Mouse (Mus musculus): Measurements from ENCODE around the gene Gm10644.

Gm10644 gene

DNA sequence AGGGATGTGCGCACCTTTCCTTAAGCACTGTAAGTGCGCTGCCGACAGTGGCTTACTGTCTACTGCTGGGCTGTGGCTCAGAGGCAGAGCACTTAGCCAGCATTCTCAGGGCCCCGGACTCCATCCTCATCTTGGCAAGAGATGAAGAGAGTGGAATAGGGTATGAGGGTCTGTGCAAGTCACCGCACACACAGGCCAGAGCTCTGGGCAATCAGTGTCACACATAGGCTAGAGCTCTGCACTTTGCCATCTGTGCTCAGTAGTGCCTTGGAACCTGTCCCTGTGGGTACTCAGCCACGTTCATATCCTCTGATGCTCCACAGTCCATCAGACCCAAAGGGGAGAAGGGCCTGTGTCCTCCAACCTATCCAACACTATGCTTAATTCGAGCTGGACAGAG, 26.5 kb upstream of the Gm10644 start:
- DNase-seq (ENCODE audit: extremely low read depth, low read depth, low spot score): no peak

DNA sequence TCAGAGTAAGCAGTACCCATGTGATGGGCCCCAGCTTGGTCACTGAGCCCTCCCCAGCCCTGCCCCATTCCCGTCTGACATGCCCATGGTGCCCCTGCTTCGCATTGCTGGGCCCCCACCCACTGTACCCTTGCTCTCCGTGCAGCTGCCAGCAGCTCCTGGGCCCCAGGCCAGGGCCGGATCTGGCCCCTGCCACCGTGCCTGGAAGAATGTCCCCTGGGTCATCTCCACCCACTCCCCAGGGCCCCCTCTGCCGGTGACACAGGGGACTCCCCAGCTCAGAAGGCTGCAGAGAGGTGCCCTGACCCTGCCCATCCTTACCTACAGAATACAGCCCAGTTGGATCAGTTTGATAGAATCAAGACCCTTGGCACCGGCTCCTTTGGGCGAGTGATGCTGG, 25.8 kb upstream of the Gm10644 start:
- DNase-seq (ENCODE audit: extremely low read depth, low read depth, low spot score): no peak

DNA sequence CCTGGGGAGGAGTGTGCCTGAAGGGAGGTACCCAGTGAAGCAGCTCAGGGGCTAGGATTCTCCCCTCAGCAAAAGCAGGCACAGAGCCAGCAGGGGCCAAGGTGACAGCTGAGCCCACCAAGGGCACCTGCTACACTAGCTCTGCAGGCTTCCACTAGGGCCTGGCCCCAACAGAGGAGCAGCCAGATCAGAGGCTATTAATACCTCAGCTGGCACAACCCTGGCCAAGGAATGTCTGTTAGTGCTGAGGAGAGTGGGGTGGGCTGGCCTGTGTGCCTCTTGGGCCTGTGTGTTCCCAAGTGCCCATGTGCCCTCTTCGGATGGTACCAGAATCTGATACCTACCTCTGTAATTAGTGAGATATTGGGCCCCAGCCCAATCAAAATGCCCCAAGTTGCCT, 25.2 kb upstream of the Gm10644 start:
- no peak for DNase-seq (ENCODE audit: extremely low read depth, low read depth, low spot score)

DNA sequence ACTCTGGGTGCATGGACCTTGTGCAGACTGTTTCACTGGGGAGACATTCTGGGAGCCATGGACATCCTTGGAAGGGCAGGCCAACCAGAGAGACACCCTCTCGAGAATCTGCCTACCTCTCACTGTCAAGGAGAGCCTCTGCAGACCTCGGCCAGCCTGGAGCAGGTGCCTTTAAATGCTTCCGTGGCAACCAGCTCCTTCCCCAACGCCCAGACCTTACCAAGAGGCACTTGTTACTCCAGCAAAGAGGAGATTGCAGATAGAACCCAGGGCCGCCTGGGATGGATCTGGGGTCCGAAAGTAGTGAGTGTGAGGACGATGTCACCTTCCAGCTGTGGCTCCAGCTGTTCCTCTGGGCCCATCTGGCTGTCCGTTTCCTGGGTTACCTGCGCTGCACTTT, 23.2 kb upstream of the Gm10644 start:
- no peak for DNase-seq (ENCODE audit: extremely low read depth, low read depth, low spot score)

DNA sequence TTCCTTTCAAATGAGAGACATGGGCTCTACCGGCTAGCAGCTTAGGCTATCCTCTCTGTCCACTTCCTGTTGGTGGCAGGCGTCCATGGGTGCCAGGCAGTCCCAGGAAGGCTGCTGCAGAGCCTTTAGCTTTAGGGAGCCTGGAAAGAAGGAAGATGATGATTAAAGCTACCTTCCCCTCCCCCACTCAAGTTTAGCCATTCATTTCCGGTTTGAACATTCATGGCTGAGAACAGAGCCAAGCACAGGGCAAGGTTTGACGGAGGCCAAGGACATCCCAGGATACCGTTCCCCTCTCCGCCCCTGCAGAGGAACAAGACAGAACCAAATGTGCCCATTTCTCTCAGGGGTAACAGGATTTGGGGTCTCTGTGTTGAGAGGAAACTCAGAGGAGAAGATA, 22.6 kb upstream of the Gm10644 start:
- DNase-seq (ENCODE audit: extremely low read depth, low read depth, low spot score): no peak

DNA sequence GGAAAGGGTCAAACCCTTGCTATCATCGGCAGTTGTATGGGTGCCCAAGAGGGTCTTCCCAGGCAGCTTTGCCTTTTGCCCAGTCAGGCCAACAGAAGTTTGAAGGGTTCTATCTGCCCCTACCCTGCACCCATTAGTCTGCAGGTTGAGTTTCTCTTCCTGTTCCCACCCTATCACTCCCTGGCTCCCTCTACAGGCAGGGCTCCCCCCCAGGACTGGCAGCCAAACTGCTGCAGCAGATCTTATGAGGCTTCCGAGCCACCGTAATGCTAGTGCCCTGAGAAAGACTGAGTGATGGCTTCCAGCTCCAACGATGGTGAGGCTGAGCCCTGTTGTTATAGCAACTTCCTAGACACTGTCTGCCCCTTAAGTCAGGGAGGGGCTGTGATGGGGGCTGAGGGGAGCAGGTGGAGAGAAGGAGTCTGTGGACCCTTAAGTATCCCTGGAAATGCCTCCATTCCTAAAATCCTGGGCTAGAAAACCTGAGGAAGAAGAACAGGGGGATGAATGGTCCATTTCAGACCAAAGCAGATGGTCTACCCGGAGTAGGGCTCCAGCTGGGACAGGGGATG, 21.9 kb upstream of the Gm10644 start:
- DNase-seq (ENCODE audit: extremely low read depth, low read depth, low spot score): no peak

DNA sequence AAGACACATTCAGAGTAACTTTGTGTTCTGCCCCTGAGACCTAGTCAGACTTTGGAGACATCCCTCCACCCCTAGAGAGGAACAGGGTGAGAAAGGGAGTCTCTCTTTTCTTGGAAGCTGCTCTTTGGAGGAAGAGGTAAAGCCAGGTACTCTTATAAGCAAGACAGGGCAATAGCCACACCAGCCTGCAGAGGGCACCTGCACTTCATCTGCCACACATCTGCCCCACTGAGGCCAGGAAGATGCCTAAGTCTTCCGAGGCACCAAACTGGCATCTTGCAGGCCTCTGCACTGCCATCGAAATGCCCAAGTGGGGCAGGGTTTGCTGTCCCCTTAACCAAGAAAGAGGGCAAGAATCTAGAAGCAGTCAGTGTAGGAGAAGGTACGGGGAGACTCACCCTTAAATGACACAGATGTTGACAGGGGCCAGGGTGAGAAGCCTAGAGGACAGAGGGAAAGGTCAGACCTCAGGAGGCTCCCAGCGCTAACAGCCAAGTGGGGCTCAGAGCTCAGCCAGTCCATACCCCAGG, 21.2 kb upstream of the Gm10644 start:
- DNase-seq (ENCODE audit: extremely low read depth, low read depth, low spot score): no peak

DNA sequence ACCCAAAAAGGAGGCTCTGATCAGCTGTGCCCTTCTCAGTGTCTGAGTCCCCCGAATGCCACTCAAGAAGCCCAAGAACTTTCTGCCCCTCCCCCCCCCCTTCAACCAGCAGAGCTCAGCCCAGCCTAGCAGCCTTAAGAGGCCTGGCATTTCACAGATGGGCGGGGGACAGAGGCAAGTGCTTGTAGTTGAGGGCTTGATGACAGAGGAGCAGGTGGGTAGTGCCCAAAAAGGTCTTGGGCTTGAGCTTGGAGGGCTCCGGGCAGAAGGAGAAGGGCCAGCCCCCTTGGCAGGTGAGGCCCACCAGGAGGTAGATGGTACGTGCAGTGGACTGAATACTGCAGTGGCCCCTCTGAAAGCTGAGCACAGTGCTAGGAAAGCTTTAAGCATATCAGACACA, 19.5 kb upstream of the Gm10644 start:
- no peak for DNase-seq (ENCODE audit: extremely low read depth, low read depth, low spot score)

DNA sequence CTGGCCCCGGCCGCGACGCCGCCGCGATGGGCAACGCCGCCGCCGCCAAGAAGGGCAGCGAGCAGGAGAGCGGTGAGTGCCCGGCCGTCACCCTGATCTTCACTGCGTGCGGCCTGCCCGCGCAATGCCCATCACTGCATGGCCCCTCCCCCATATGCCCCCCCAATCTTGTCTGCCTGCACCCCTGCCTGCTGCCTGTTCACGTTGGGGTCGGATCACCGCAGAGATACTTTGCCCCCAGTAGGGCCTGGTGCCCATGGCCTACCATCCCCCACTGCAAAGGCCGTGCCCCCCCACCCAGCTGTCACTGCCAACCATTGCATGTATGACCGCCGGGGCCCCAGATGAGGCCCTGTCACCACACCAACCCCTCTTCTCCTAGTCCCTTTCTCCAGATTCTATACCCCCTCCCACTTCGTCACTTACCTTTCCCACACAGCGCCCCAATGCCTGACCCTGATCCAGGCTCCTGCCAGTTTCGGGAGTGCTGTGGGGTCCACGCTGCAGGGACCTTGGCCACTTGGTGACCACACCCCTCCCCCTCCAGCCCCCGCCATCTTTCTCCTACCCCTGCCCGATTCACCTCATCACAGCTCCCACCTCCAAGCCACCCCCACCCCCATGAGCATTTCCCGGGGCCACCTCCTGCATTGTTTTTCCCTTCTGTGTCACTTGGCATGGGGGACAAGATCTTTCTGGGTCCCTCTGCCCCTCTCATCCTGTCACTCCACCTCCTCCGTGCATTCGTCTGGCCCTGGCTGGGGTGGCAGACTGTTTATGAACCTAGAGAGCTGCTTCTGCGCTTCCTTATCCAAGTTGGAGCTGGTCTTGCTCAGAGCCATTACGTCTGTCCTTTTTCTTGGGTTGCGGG, 18.4 kb upstream of the Gm10644 start:
- no peak for DNase-seq (ENCODE audit: extremely low read depth, low read depth, low spot score)

DNA sequence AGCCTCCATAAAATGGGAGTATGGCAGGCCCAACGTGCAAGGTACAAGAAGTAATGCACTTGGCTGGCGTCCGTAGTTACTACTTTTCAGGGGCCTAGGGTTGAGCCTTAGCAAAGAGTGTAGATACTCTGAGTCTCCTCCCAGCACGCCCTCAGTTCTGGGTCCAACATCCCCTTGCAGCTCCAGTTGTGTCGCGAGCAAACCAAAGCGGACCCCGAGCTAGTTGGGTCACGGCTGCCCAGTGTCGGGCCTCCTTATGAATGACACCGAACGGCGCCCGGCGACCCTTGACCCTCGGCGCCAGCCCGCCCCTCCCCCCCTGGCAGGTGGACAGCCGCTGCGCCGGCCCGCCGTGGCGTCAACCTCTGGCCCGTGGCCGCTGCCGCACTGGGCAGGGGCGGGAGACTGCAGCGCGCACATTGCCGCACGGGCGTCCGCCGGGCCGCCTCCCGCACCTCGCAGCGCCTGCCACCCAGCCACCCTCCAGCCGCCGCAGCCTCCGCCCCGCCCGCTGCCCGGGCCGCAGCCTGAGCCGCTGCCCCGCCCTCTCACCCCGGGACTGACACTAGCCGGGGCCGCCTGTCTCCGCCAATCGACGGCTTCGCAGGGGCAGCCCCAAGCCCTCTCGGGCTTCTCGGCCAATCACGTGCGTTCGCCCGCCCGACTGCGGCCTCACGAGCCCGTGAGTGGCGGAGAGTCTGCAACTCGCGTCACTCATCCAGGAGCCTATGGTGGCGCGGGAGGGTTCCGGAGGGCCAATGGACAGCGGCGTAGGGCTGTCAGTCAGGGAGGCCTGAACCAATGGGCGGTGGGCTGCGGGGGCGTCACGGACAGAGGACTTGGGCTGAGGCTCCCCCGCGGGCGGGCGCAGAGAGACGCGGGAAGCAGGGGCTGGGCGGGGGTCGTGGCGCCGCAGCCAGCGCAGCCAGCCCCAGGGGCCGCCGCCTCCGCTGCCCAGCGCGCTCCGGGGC, 17.4 kb upstream of the Gm10644 start, which contains the start of gene Prkaca:
Gene Prkaca (plus strand): TSS at position 844 of the 971 bp plus-strand sequence.
- DNase-seq (ENCODE audit: extremely low read depth, low read depth, low spot score): peak; percentile 86

DNA sequence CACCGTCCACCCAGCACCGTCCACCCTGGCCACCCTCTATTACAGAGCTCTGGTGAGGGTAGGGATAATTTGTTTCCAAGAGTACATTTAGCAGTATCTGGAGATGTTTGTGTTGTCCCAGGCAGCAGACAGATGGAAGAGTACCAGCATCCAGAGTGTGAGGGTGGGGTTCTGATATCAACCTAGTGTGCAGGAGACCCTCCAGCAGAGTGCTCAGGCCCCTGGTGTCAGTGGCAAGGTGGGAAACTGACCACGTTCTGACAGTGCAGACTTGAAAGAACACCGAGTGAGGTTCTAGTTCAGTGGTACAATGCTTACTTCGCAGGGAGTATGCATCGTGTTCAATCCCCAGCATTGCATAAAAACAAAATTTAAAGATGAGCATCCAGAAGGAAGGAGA, 16.7 kb upstream of the Gm10644 start:
- DNase-seq (ENCODE audit: extremely low read depth, low read depth, low spot score): no peak

DNA sequence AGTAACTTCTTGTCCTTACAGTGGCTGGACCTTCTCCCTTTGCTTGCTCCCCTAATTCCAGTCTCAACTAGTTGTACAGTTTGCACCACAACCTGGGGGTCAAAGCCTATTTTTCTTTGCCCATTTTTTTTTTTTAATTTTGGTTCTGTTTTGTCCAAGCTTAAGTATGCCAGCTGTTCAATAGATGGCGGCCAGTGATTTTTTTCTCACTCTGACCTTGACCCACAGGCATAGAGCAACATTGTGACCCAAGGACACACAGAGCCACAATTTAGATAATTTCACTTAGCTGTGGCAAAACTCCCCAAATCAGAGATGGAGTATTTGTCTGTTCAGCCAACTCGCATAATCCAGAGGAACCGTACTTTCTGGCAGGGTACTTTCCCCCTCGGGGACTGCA, 16.1 kb upstream of the Gm10644 start:
- no peak for DNase-seq (ENCODE audit: extremely low read depth, low read depth, low spot score)

DNA sequence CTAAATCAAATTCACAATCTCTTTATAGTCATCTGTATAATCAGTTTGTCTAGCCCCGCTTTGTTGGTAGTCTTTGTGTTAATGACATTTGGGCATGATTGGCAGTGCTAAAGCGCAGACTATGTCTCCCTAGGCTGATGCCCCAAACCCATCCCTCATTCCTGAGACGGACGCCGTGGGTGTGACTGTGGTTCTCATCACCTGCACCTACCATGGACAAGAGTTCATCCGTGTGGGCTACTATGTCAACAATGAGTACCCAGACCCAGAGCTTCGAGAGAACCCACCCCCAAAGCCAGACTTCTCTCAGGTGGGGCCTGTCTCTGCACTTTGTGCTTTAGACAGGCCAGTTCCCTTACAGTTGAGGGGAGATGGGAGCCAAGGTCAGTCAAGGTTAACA, 12.7 kb upstream of the Gm10644 start:
- DNase-seq (ENCODE audit: extremely low read depth, low read depth, low spot score): no peak

DNA sequence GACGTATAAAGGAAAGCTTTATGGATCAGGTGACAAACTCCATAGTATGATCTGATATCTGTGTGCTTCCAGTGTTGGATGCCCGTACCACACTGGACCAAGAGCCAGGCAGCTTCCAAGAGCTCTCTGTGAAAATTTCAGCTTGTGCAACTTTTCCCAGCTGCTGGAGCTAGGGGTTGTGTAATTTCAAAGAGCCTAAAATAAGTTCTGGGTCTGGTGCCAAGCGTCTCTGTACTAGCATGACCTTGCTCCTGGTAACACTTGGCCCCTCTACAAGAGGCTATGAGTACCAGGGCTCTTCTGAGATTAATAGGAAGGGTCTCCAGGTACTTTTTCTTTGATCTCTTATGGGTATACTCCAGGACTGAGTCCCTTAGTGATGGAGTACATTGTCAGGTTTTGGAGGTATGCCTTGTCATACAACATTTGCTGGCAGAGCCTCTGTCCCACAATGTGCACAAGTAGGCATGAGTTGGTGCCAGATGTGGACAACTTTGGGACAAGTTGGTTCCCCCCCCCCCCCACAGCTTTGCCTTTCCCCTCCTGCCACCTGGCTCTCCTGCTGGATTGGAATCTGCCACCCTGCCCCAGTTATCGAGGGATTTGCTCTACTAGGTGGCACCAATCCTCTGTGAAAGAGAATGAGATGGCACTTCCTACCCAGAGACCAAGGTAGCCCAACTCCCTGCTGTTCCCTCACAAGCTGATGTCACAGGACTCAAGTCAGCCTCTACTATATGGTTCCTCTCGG, 9.2 kb upstream of the Gm10644 start:
- DNase-seq (ENCODE audit: extremely low read depth, low read depth, low spot score): peak; percentile 85

DNA sequence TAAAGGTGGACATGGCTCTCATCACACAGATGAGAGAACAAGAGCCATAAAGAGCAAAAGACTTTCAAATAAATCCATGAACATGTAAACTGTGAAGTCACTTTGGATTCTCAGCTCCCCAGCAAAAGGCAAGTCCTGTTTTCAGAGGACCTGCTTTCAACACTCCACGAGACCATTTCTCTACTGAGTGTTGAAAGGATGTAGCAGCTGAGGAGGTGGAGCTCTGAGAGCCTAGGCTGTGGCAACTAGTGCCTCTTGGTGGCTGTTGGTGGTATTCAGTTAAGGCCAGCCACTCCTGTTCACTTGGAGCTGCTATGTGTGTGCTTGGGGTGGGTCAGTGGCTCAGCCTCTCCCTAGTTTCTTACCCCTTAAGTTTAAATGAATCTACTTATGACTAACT, 1.8 kb upstream of the Gm10644 start:
- DNase-seq (ENCODE audit: extremely low read depth, low read depth, low spot score): no peak

DNA sequence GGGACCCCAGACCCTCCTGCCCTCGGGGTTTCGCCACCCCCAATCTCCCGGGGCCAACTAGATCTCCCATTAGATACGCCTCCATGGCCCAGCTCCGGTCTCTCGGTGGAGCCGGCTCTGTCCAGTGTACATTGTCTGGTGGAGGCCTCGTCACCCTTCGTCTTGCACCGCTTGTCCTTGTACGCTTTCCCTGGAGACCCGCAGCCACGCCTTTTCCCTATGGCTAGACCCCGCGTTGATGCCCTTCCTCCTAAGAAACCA, 883 bp upstream of the Gm10644 start:
- no peak for DNase-seq (ENCODE audit: extremely low read depth, low read depth, low spot score)

DNA sequence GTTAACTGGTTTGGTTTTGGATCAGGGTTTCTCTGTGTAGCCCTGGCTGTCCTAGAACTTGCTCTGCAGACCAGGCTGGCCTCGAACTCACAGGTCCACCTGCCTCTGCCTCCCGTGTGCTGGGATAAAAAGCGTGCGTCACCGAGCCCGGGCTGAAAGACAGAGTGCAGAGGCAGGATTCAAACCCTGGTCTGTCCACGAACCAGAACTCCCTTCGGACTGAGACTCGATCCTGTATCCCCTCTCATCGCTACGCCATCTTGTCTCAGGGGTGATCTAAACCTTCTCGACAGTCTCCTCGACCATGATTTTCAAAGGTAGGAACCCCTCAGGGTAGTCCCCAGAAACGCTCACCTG, 278 bp downstream of the Gm10644 start:
- no peak for DNase-seq (ENCODE audit: extremely low read depth, low read depth, low spot score)

DNA sequence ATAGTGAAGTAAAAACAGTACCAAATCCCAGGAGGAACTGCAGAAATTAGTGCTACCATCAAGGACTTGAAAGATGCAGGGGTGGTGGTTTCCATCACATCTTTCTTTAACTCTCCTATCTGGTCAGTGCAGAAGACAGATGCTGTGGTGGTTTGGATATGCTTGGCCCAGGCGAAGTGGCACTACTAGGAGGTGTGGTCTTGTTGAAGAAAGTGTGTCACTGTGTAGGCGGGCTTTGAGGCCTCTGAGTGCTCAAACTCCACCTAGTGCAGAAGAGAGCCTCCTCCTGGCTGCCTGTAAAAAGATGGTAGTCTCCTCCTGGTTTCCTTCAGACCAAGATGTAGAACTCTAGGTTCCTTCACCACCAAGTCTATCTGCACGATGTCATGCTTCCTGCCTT, 9.5 kb downstream of the Gm10644 start:
- DNase-seq (ENCODE audit: extremely low read depth, low read depth, low spot score): no peak

DNA sequence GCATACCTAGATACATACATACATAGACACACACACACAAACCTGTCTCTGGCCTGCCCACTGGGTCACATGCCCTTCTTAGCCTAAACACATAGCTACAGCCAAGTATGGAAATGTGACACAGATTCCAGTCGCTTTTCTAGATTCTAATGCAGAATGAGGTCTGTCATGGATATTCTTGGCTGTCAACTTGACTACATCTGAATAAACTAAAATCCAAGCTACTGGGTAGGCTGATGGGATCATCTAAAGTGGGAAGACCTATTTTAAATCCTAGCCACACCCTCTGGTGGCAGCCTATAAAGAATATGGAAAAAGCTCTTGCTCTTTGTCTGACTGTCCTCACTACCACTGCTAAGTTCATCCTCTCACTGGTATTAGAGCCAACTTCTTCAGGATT, 12.6 kb downstream of the Gm10644 start:
- DNase-seq (ENCODE audit: extremely low read depth, low read depth, low spot score): no peak

DNA sequence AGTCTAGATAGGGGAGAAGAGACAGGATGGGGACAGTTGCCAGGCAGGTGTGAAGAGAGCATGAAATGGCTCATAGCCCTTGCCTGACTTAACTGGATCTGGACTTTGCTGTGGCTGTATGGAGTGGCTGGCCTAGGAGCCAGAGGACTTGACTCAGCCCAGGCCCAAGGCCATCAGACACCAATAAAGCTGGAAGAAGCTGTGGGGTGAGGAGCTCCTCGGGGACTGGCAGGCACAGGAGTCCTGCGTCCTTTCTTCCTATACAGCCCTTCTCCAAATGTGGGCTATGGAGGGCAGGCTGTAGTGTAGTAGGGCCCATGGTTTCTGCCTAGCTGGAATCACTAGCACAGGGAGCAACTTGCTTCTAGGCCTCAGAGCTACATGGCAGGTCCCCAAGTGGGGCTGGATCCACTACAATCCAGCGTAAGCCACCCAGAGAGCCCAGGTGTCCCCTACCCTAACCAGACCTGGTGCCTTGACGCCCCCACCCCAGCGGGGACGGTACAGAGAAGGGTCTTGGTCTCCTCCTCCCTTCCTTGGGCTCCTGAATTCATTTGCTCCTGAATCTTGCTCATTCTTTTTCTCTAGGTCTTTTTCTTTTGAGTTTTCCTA, 13.8 kb downstream of the Gm10644 start:
- DNase-seq (ENCODE audit: extremely low read depth, low read depth, low spot score): no peak

DNA sequence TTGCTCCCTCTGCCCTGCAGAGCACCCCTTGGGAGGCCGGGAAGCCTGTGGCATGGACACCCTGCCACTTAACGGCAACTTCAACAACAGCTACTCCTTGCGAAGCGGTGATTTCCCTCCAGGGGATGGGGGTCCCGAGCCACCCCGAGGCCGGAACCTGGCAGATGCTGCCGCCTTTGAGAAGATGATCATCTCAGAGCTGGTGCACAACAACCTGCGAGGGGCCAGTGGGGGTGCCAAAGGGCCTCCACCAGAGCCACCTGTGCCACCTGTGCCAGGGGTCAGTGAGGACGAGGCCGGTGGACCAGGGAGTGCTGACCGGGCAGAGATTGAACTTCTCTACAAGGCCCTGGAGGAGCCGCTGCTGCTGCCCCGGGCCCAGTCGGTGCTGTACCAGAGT, 16.7 kb downstream of the Gm10644 start:
- no peak for DNase-seq (ENCODE audit: extremely low read depth, low read depth, low spot score)
